Mouse (Mus musculus) midbrain, embryonic 16.5 days (tissue): Measurements from ENCODE around the gene Ppfibp2. TPM values are rescaled to one million over a fixed set of nuclear protein-coding genes. Genes with fewer than 3 reads are reported as not detected.

Source experiments
- ATAC-seq: fragments of 200-750 bp; cut with Nextera tagmentation; 2 replicates; pipeline ENCODE4 v1.8.0; 2017; ENCODE audit warnings: moderate TSS enrichment
- H3K27ac ChIP-seq: fragments of 300-500 bp; sonication (generic); 2 replicates; pipeline ENCODE4 v1.5.1; 2014; ENCODE audit warnings: mild to moderate bottlenecking, low read length, mixed read lengths
- H3K27me3 ChIP-seq: fragments of 300-500 bp; sonication (generic); 2 replicates; pipeline ENCODE4 v1.6.1; 2014; ENCODE audit warnings: low read depth, low read length, mixed read lengths; ENCODE audit not compliant: control insufficient read depth, insufficient read depth
- H3K36me3 ChIP-seq: fragments of 300-500 bp; sonication (generic); 2 replicates; pipeline ENCODE4 v1.6.1; 2014; ENCODE audit warnings: mild to moderate bottlenecking, low read length, moderate library complexity, mixed read lengths; ENCODE audit not compliant: control insufficient read depth, insufficient read depth
- H3K4me1 ChIP-seq: fragments of 300-500 bp; sonication (generic); 2 replicates; pipeline ENCODE4 v1.6.1; 2014; ENCODE audit warnings: mild to moderate bottlenecking, low read length, mixed read lengths; ENCODE audit not compliant: control insufficient read depth, insufficient read depth
- H3K4me2 ChIP-seq: fragments of 300-500 bp; sonication (generic); 2 replicates; pipeline ENCODE4 v1.6.1; 2014; ENCODE audit warnings: mild to moderate bottlenecking, low read length, mixed read lengths
- H3K4me3 ChIP-seq: fragments of 300-500 bp; sonication (generic); 2 replicates; pipeline ENCODE4 v1.5.1; 2014; ENCODE audit warnings: low read depth, mild to moderate bottlenecking, low read length, moderate library complexity, mixed read lengths
- H3K9ac ChIP-seq: fragments of 300-500 bp; sonication (generic); 2 replicates; pipeline ENCODE4 v1.6.1; 2014; ENCODE audit warnings: low read depth, low read length, mixed read lengths
- H3K9me3 ChIP-seq: fragments of 300-500 bp; sonication (generic); replicated peaks from 2 replicates; pipeline ENCODE4 v1.6.1; 2014; ENCODE audit warnings: mild to moderate bottlenecking, low read length, mixed read lengths; ENCODE audit not compliant: control insufficient read depth, poor library complexity, severe bottlenecking
- WGBS: fragments of 180-500 bp; shearing (Covaris S2); extraction: QIAGEN DNeasy Blood & Tissue Kit; methylation state at CpG from one replicate; pipeline ENCODE4 v1.1.7; 2014; 5-methylcytosine and 5-hydroxymethylcytosine counted together
- polyA plus RNA-seq: library from polyadenylated mRNA; unstranded; fragments of >200 nt; fragmentation: Nextera tagmentation; extraction: Ambion mirVana; gene quantifications from 2 replicates; pipeline ENCODE4 v1.2.1, GENCODE M21; 2015

Gene Ppfibp2
- polyA plus RNA-seq, 1 experiment from 2014 or later = 1.4 TPM

GRCm38 (mm10) chr7:107648937-107649688, 54.1 kb downstream of the Ppfibp2 start:
- Histone ChIP-seq H3K4me3 (no peak overlapping the region), H3K9me3 (no peaks in the 10 kb centered on the region), H3K27ac (no peak overlapping the region), H3K4me2 (no peak overlapping the region), H3K27me3 (no peaks in the 10 kb centered on the region), H3K36me3 (no peaks in the 10 kb centered on the region), H3K9ac (no peak overlapping the region), H3K4me1 (no peaks in the 10 kb centered on the region)
- no peak for ATAC-seq
- 83% methylated on average over 12 of the region's 12 CpGs for WGBS

DNA sequence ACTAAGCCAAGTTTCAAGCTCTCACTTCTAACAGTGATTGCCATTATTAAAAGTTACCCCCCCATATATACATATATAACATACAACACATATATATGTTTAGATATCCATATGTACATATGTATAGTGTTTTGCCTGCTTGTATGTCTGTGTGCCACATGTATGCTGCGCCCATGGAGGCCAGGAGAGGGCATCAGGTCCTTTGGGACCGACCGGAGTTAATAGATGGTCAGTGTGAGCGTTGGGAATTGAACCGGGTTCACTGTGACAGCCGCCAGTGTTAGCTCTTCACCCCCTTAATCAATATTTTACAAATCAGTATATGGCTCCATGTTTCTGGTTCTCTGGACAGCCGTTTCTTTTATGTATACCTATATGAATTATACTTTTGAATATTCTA, 55.0 kb downstream of the Ppfibp2 start:
- H3K27me3 ChIP-seq = no peaks in the 10 kb centered on the region
- ATAC-seq = no peak
- H3K36me3 ChIP-seq = no peaks in the 10 kb centered on the region
- H3K9me3 ChIP-seq = no peaks in the 10 kb centered on the region
- 85% methylated on average over 7 of the region's 7 CpGs for WGBS
- H3K9ac ChIP-seq = no peak overlapping the region
- H3K4me3 ChIP-seq = no peak overlapping the region
- no peak overlapping the region for H3K4me2 ChIP-seq
- no peak overlapping the region for H3K27ac ChIP-seq
- no peaks in the 10 kb centered on the region for H3K4me1 ChIP-seq

- no peaks in the 10 kb centered on the region for H3K36me3 ChIP-seq
- H3K4me1 ChIP-seq = no peaks in the 10 kb centered on the region
- no peak for ATAC-seq
- 57% methylated on average over 1 of the region's 1 CpGs for WGBS
- H3K27ac ChIP-seq = no peak overlapping the region
- no peak overlapping the region for H3K9ac ChIP-seq
- H3K4me3 ChIP-seq = no peak overlapping the region
- H3K9me3 ChIP-seq = no peaks in the 10 kb centered on the region
- H3K4me2 ChIP-seq = no peak overlapping the region
- H3K27me3 ChIP-seq = no peaks in the 10 kb centered on the region
Measured at GRCm38 (mm10) chr7:107651821-107652220, 56.8 kb downstream of the Ppfibp2 start.

GRCm38 (mm10) chr7:107656451-107656850, 61.4 kb downstream of the Ppfibp2 start:
- 92% methylated on average over 6 of the region's 6 CpGs for WGBS
- Histone ChIP-seq H3K9ac (no peak overlapping the region), H3K4me2 (no peak overlapping the region), H3K36me3 (no peaks in the 10 kb centered on the region), H3K27ac (no peak overlapping the region), H3K9me3 (no peaks in the 10 kb centered on the region), H3K4me3 (no peak overlapping the region), H3K4me1 (no peaks in the 10 kb centered on the region), H3K27me3 (no peaks in the 10 kb centered on the region)
- no peak for ATAC-seq

DNA sequence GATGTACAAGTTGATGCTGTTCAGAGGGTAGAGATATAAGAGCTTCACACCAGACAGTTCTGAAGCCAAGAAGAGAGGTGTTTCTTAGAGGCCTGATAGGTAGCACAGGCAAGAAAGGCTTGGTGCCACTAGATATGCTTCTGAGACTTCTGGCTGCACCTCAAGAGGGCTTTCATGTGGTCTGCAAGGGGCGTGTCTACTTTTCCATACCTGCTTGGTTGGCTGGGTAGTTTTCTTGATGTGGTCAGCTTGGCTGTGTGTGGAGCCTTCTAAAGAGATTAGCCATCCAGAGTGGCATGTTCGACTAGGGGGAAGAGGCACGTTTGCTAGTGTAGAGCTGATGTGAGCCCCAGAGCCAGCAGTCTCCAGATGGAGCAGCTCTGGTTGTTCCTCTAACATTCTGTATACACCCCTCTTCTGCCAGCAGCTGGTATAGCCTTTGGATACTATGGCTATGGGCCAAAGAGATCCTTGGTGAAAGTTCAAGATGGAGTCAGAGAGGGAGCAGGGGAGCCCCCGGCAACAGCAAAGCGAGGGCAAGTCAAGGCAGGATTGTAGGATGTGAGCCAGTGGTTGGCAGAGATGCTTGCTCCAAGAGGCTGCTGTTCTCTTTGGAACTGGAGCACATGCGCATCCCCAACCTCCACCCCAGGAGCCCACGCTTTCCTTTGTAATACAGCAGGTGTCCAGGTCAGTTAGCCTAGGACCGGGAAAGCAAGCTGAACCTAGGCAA, 64.3 kb downstream of the Ppfibp2 start:
- Histone ChIP-seq H3K4me2 (no peak overlapping the region), H3K9me3 (no peaks in the 10 kb centered on the region), H3K27ac (no peak overlapping the region), H3K9ac (no peak overlapping the region), H3K36me3 (no peaks in the 10 kb centered on the region), H3K4me3 (no peak overlapping the region), H3K27me3 (no peaks in the 10 kb centered on the region), H3K4me1 (peaks cover 4% of the 10 kb centered on the region)
- no peak for ATAC-seq
- 88% methylated on average over 8 of the region's 8 CpGs for WGBS

DNA sequence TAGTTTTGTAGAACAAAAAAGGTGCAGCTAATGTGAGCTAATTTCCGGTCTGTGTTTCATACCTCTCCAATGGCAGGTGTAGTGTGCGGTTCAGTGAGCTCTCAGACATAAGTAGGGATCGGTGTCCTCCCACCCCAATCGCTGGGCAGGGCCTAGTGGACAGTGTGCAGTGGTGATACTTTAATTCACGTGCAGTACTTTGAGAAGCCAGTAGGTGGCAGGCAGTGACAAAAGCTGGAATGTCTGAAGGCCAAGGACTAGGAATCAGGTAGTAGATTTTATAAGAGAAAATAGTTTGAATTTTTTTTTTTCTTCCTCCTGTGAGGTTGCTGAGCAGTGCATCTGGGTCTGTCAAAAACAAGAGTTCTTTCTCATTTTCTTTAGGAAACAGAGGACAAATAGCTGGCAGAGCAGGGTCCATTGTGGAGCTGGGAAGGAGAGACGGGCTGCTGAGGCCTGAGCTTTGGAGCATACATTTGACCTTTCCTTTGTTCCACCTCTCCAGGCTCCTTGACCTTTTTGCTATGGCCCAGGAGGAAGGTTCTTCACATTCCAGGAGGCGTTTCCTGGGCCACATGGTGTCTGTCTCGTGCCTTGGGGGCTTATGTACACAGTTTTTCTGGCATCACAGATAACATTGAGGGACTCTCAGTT, 66.3 kb downstream of the Ppfibp2 start:
- 14% methylated on average over 8 of the region's 8 CpGs for WGBS
- no peaks in the 10 kb centered on the region for H3K27me3 ChIP-seq

GRCm38 (mm10) chr7:107661843-107662281, 66.9 kb downstream of the Ppfibp2 start:
- H3K4me1 ChIP-seq = peaks cover 16% of the 10 kb centered on the region
- H3K4me2 ChIP-seq = no peak overlapping the region
- no peak overlapping the region for H3K27ac ChIP-seq
- no peaks in the 10 kb centered on the region for H3K9me3 ChIP-seq
- H3K27me3 ChIP-seq = no peaks in the 10 kb centered on the region
- ATAC-seq = no peak
- H3K36me3 ChIP-seq = no peaks in the 10 kb centered on the region
- no peak overlapping the region for H3K4me3 ChIP-seq
- no peak overlapping the region for H3K9ac ChIP-seq
- whole genome bisulfite sequencing = 65% methylated on average over 5 of the region's 5 CpGs

More for the DNA sequence above, 66.3 kb downstream of the Ppfibp2 start:
- Histone ChIP-seq H3K4me3 (no peak overlapping the region), H3K9ac (no peak overlapping the region), H3K9me3 (no peaks in the 10 kb centered on the region), H3K4me1 (peaks cover 16% of the 10 kb centered on the region), H3K4me2 (no peak overlapping the region), H3K27ac (no peak overlapping the region), H3K36me3 (no peaks in the 10 kb centered on the region)
- peak; percentile 78 for ATAC-seq

GRCm38 (mm10) chr7:107663621-107664020, 68.6 kb downstream of the Ppfibp2 start:
- Histone ChIP-seq H3K4me3 (no peak overlapping the region), H3K9me3 (no peaks in the 10 kb centered on the region), H3K9ac (no peak overlapping the region), H3K27me3 (no peaks in the 10 kb centered on the region), H3K4me2 (no peak overlapping the region), H3K4me1 (peaks cover 16% of the 10 kb centered on the region), H3K36me3 (no peaks in the 10 kb centered on the region), H3K27ac (no peak overlapping the region)
- WGBS = 84% methylated on average over 6 of the region's 6 CpGs
- no peak for ATAC-seq
